Mouse (Mus musculus) heart, postnatal 0 days (tissue): ENCODE results near the gene Tnk2.

ENCODE experiments used
- CTCF ChIP-seq: IDR thresholded peaks from 2 replicates; pipeline ENCODE4 v1.5.1; 2016; ENCODE audit warnings: antibody characterized with exemption, control low read depth, low read depth
- EP300 ChIP-seq: IDR thresholded peaks from 2 replicates; pipeline ENCODE4 v1.6.1; 2016; ENCODE audit warnings: antibody characterized with exemption, low read depth

DNA sequence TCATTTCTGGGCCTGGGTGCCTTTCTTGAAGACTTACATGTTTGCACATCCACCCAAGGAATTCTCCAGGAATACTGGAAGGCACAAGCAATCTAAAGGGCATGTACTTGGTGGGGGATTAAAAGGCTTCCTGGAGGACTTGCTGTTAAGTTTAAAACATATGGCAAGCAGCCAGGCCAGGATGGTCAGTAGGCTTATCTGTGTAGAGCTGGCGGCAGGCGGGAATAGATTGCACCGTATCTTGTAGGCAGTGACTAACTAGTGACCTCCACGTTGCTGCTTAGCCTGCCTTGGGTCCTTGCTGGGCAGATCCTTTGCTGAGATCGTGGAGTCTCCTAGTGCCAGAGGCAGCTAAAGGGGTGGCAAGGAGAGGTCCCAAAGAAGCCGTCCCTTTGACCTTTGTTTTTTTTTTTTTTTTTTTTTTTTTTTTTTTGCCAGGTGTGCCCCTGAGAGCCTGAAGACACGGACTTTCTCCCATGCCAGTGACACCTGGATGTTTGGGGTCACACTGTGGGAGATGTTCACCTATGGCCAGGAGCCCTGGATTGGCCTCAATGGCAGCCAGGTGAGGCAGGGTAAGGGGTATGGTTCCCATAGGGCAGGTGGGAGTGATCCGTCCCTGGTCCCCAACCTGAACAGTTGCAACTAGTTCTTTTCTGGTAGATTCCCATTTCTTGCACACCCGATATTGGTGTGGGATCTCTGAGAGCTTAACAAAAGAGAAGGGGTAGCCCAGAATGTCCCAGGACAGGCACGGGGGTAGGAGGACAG lies 26.9 kb downstream of the Tnk2 start:
- TF ChIP-seq CTCF, result no peak
- no peak for TF ChIP-seq EP300
